Mouse (Mus musculus) kidney, postnatal 0 days (tissue): ENCODE measurements around the gene Ccl3. TPM values are rescaled to one million over a fixed set of nuclear protein-coding genes. Genes with fewer than 3 reads are reported as not detected.

Source experiments
- ATAC-seq: fragments of 200-750 bp; cut with Nextera tagmentation; replicated peaks from 2 replicates; pipeline ENCODE4 v1.8.0; 2017; ENCODE audit warnings: low read depth, moderate number of reproducible peaks, moderate TSS enrichment, moderate library complexity; ENCODE audit not compliant: low FRiP score
- DNase-seq: peaks from one replicate; pipeline ENCODE4 v3.0.0-alpha.2; 2016; ENCODE audit warnings: low spot score
- H3K27ac ChIP-seq: fragments of 300-500 bp; sonication (generic); 2 replicates; pipeline ENCODE4 v1.5.1; 2014; ENCODE audit warnings: mild to moderate bottlenecking
- H3K27me3 ChIP-seq: fragments of 300-500 bp; sonication (generic); 2 replicates; pipeline ENCODE4 v1.6.1; 2014; ENCODE audit warnings: low read length, mixed read lengths; ENCODE audit not compliant: insufficient read depth
- H3K36me3 ChIP-seq: fragments of 300-500 bp; sonication (generic); 2 replicates; pipeline ENCODE4 v1.6.1; 2014; ENCODE audit warnings: low read length, mixed read lengths; ENCODE audit not compliant: insufficient read depth
- H3K4me1 ChIP-seq: fragments of 300-500 bp; sonication (generic); replicated peaks from 2 replicates; pipeline ENCODE4 v1.6.1; 2014; ENCODE audit warnings: antibody characterized with exemption, low read length, mixed read lengths; ENCODE audit not compliant: insufficient read depth
- H3K4me2 ChIP-seq: fragments of 300-500 bp; sonication (generic); 2 replicates; pipeline ENCODE4 v1.6.1; 2014; ENCODE audit warnings: mild to moderate bottlenecking, low read length, moderate library complexity, mixed read lengths
- H3K4me3 ChIP-seq: fragments of 300-500 bp; sonication (generic); replicated peaks from 2 replicates; pipeline ENCODE4 v1.5.1; 2014; ENCODE audit warnings: low read depth, low read length
- H3K9ac ChIP-seq: fragments of 300-500 bp; sonication (generic); 2 replicates; pipeline ENCODE4 v1.6.1; 2014; ENCODE audit warnings: low read depth, low read length
- H3K9me3 ChIP-seq: fragments of 300-500 bp; sonication (generic); replicated peaks from 2 replicates; pipeline ENCODE4 v1.6.1; 2016; ENCODE audit warnings: low read length, inconsistent platforms, mixed read lengths
- CTCF ChIP-seq: IDR thresholded peaks from 2 replicates; pipeline ENCODE4 v1.5.1; 2016; ENCODE audit warnings: antibody characterized with exemption, low read depth, mild to moderate bottlenecking, moderate library complexity
- WGBS: fragments of 180-500 bp; shearing (Covaris S2); extraction: QIAGEN DNeasy Blood & Tissue Kit; methylation state at CpG from one replicate; pipeline ENCODE4 v1.1.7; 2014; 5-methylcytosine and 5-hydroxymethylcytosine counted together
- polyA plus RNA-seq: library from polyadenylated mRNA; unstranded; fragments of >200 nt; fragmentation: Nextera tagmentation; extraction: Ambion mirVana; gene quantifications from 2 replicates; pipeline ENCODE4 v1.2.1, GENCODE M21; 2015

Gene Ccl3
- polyA plus RNA-seq, 1 experiment from 2014 or later, result 1.3 TPM

DNA sequence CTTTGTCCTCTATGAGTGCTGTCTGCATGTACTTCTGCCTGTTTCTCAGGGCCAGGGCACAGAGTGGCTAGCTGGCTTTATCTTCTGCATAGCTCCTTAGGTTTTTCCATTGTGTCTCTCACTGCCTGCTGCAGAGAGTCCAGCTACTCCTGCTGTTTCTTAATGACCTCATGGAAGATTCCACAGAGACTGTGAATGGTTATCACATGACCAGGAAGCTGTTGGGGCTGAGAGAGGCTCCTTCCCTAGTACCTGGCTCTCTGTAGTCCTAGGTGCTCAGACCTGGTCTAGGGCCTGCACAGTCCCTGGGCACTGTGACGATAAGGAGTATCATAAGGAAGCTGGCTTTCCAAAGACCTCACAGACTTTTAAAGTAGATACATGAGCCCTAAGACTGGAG is 18.5 kb downstream of the Ccl3 start:
- WGBS, result 93% methylated on average over 1 of the region's 1 CpGs
- no peak for ATAC-seq

GRCm38 (mm10) chr11:83628808-83629207 is 20.3 kb downstream of the Ccl3 start:
- H3K27ac ChIP-seq, result no peak overlapping the region
- no peaks in the 10 kb centered on the region for H3K27me3 ChIP-seq
- H3K9me3 ChIP-seq, result no peaks in the 10 kb centered on the region
- no peak overlapping the region for H3K4me2 ChIP-seq
- no peak for TF ChIP-seq CTCF
- DNase-seq (no peak), ATAC-seq (no peak)
- no peak overlapping the region for H3K9ac ChIP-seq
- no peaks in the 10 kb centered on the region for H3K36me3 ChIP-seq
- 87% methylated on average over 9 of the region's 9 CpGs for WGBS
- no peaks in the 10 kb centered on the region for H3K4me1 ChIP-seq
- no peak overlapping the region for H3K4me3 ChIP-seq

More for the DNA sequence above, 18.5 kb downstream of the Ccl3 start:
- TF ChIP-seq CTCF, result no peak
- no peaks in the 10 kb centered on the region for H3K4me1 ChIP-seq
- H3K4me2 ChIP-seq, result no peak overlapping the region
- no peaks in the 10 kb centered on the region for H3K27me3 ChIP-seq
- H3K9ac ChIP-seq, result no peak overlapping the region
- no peak overlapping the region for H3K4me3 ChIP-seq
- H3K27ac ChIP-seq, result no peak overlapping the region
- DNase-seq, result peak; percentile 21
- no peaks in the 10 kb centered on the region for H3K9me3 ChIP-seq
- H3K36me3 ChIP-seq, result no peaks in the 10 kb centered on the region

DNA sequence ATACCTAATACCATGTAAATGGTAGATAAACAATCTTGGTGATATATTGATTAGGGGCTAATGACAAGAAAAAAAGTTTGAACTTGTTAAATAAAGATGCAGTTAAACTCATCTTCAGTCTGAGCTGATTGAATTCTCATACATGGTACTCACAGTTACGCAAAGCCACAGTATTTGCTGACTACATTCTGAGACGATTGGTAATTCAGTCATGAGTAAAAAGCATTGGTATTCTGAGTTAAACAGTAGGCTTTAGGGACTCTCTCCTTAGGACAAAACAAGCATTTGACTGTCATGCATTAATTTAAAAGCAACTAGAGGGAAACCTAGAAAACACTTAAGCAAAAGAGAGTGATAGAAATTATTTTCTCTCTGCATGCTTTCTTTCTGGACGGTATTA is 25.6 kb downstream of the Ccl3 start:
- TF ChIP-seq CTCF, result no peak
- DNase-seq, result no peak
- WGBS, result 85% methylated on average over 3 of the region's 3 CpGs
- Histone ChIP-seq H3K4me1 (no peaks in the 10 kb centered on the region), H3K27ac (no peak overlapping the region), H3K4me2 (no peak overlapping the region), H3K27me3 (no peaks in the 10 kb centered on the region), H3K36me3 (no peaks in the 10 kb centered on the region), H3K9ac (no peak overlapping the region), H3K9me3 (no peaks in the 10 kb centered on the region), H3K4me3 (no peak overlapping the region)
- ATAC-seq, result no peak

- H3K4me2 ChIP-seq, result no peak overlapping the region
- WGBS, result 97% methylated on average over 1 of the region's 1 CpGs
- H3K9me3 ChIP-seq, result no peaks in the 10 kb centered on the region
- ATAC-seq (no peak), DNase-seq (no peak)
- TF ChIP-seq CTCF, result no peak
- no peak overlapping the region for H3K9ac ChIP-seq
- H3K36me3 ChIP-seq, result no peaks in the 10 kb centered on the region
- no peaks in the 10 kb centered on the region for H3K27me3 ChIP-seq
- H3K27ac ChIP-seq, result no peak overlapping the region
- no peak overlapping the region for H3K4me3 ChIP-seq
- no peaks in the 10 kb centered on the region for H3K4me1 ChIP-seq
Observed at GRCm38 (mm10) chr11:83619037-83619436, 30.1 kb downstream of the Ccl3 start.

DNA sequence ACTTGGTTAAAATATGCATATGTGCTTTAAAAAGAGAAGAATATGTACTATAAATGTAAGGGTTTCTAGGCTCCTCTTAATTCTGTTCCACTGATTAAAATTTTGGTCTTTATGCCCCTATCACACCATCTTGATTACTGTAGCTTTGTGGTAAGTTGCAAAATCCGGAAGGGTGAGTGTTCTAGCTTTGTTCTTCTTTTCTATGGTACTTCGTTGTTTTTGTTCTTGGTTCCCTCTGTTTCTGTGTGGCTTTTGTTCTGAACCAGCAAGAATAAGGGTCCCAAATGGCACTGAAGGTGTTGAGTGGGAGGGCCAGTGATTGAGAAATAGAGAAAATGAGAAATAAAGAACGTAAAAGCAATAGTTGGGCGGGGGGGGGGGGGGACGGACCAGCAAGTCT is 30.9 kb downstream of the Ccl3 start:
- ATAC-seq (no peak), DNase-seq (no peak)
- H3K27me3 ChIP-seq, result no peaks in the 10 kb centered on the region
- TF ChIP-seq CTCF, result no peak
- no peak overlapping the region for H3K4me2 ChIP-seq
- no peaks in the 10 kb centered on the region for H3K9me3 ChIP-seq
- 82% methylated on average over 5 of the region's 5 CpGs for WGBS
- H3K36me3 ChIP-seq, result no peaks in the 10 kb centered on the region
- no peak overlapping the region for H3K27ac ChIP-seq
- H3K4me3 ChIP-seq, result no peak overlapping the region
- H3K9ac ChIP-seq, result no peak overlapping the region
- H3K4me1 ChIP-seq, result no peaks in the 10 kb centered on the region

DNA sequence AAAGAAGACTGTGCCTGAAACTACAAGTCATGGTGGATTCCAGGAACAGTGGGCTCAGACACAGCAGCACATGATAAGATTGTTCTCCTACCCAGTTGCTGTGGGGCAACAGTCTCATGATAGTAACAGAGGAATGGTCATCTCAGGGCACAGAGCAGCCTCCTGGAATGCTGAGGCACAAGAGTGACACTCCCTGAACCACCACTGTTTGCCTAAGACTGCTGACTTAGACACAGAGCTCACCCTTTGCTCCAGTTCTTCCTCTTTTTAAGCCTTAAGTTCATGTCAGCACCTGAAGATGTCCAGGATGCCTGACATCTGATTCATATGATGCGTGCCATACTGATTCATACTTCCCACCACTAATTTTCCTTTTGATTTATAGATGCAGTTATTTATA is 32.6 kb downstream of the Ccl3 start:
- no peak for TF ChIP-seq CTCF
- Histone ChIP-seq H3K36me3 (no peaks in the 10 kb centered on the region), H3K4me3 (no peak overlapping the region), H3K4me1 (no peaks in the 10 kb centered on the region), H3K4me2 (no peak overlapping the region), H3K9ac (no peak overlapping the region), H3K27me3 (no peaks in the 10 kb centered on the region), H3K9me3 (no peaks in the 10 kb centered on the region), H3K27ac (no peak overlapping the region)
- ATAC-seq (no peak), DNase-seq (no peak)
- WGBS, result 85% methylated on average over 1 of the region's 1 CpGs

DNA sequence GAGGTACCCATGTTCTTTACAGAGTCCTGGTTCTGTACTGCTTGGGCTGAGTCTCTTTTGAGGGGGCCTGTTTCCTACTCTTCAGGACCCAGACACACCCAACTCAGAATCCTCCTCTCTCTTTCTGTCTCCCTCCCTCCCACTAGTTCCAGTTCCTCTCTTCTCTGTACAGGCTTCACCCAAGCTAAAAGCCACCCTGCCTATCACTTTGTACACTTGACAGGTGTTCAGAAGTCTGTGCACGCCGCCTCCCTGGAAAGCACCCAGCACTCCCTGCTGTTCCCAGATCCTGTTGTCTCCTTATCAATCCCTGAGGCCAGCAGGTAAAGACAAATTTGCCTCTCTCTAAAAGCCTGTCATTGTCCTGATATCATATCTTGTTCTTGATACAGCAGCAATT is 38.3 kb downstream of the Ccl3 start:
- no peaks in the 10 kb centered on the region for H3K4me1 ChIP-seq
- H3K4me3 ChIP-seq, result no peak overlapping the region
- no peak for DNase-seq
- no peaks in the 10 kb centered on the region for H3K27me3 ChIP-seq
- H3K9me3 ChIP-seq, result no peaks in the 10 kb centered on the region
- no peak overlapping the region for H3K9ac ChIP-seq
- H3K36me3 ChIP-seq, result no peaks in the 10 kb centered on the region
- WGBS, result 80% methylated on average over 2 of the region's 2 CpGs
- TF ChIP-seq CTCF, result no peak
- H3K27ac ChIP-seq, result no peak overlapping the region
- no peak overlapping the region for H3K4me2 ChIP-seq
- no peak for ATAC-seq
